Mouse (Mus musculus) kidney, adult 2 months (tissue): Measurements from ENCODE around the gene Sfxn3.

ENCODE experiments used
- CTCF ChIP-seq: fragments of 200-500 bp; conservative IDR thresholded peaks from 2 replicates; pipeline ENCODE4 v1.5.1; 2011; ENCODE audit warnings: low read depth, mild to moderate bottlenecking, control low read depth, low read length, moderate library complexity, mixed read lengths; ENCODE audit not compliant: insufficient read depth, insufficient read length
- POLR2A ChIP-seq: fragments of 200-500 bp; IDR thresholded peaks from one replicate; pipeline ENCODE4 v1.6.1; 2011; ENCODE audit warnings: low read depth, low read length, control low read depth

DNA sequence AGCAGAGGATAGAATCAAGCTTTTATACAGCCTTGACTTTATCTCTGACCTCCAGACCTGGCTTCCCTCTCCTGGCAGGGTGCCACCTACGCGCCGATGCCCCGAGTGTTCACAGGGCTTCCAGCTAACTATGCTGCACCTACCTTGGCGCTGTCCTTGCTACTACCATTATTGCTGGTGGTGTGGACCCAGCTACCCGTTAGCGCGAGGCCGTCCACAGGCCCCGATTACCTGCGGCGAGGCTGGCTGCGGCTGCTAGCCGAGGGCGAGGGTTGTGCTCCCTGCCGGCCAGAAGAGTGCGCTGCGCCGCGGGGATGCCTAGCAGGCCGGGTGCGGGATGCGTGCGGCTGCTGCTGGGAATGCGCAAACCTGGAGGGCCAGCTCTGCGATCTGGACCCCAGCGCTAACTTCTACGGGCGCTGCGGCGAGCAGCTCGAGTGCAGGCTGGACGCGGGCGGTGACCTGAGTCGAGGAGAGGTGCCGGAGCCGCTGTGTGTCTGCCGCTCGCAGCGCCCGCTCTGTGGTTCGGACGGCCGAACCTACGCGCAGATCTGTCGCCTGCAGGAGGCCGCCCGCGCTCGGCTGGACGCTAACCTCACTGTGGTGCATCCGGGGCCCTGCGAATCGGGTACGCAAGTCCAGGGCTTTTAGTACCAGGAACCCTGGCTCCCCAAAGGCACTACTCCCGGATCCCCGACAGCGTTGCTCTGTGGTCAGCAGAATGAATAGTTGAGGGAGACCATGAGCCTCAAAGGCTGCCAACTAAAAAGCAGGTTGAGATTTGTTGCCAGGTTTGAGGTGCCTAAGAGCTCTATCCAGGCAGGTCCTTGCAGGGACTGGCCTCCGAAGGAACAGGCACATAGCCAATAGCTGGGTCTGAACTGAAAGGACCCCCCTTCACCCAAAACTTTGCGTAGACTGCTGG is 29.5 kb downstream of the Sfxn3 start:
- TF ChIP-seq POLR2A (no peak), CTCF (peak; percentile 47)
